Mouse (Mus musculus) testis, postnatal 10 days (tissue): ENCODE results near the gene Etnk1.
"Not testable (repeated sequence)": the region's sequence is repeated elsewhere in the genome, so short reads cannot be mapped to it uniquely, and the experiment has no call there.

Experiments used
- DNase-seq: peaks from one replicate; pipeline ENCODE4 v3.0.0; 2021; ENCODE audit warnings: low spot score

The Etnk1 gene

DNA sequence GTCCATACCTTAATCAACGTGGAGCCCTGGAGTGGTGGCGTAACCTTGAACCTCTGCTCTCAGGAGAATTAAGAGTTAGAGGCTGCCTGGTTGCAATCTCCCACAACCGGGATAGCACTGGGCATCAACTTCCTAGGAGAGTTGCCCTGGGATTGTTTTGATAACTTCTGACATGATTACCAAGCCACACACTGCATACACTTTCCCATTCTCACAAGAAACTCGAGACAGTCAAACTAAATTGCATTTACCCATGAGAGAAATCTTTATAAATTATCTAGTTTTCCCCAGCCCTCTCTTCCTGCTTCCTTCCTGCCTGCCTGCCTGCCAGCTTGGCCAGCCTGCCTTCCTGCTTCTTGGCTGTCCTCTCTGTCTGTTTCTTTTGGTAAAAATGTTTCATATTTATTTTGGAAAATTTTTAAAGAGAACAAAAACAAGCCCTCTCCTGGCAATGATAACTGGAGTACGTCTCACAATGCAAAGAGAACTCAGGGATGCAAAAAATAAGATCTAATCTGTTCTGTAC lies 17.2 kb upstream of the Etnk1 start:
- DNase-seq, result no peak

DNA sequence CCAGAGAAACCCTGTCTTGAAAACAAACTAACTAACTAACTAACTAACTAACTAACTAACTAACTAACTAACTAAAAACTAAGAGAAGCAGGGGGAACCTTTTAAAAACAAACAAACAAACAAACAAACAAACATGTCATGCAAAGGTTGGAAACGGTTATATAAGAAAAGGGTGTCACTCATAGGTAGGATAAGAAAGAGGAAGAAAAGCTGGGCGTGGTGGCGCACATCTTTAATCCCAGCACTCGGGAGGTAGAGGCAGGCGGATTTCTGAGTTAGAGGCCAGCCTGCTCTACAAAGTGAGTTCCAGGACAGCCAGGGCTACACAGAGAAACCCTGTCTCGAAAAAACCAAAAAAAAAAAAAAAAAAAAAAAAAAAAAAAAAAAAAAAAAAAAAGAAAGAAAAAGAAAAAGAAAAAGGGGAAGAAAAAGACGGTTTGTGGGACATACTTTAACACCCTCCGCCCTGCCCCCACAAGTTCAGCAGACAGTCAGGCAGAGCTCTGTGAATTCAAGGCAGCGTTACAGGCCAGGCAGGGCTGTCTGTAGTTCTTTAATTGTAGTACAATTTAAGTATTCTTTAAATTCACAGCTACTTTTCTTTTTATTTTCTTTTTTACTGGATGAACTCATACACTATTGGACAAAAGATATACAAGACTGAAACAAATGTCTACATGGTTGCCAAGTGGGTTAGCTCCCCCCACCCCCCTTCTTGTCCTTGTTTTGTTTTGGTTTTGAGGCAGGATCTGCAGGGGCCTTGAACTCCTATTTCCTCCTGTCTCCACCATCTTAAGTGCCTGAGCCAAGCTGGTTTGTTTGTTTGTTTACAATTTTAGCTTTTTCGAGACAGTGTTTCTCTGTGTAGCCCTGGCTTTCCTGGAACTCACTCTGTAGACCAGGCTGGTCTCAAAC lies 15.7 kb upstream of the Etnk1 start:
- not testable (repeated sequence) for DNase-seq

DNA sequence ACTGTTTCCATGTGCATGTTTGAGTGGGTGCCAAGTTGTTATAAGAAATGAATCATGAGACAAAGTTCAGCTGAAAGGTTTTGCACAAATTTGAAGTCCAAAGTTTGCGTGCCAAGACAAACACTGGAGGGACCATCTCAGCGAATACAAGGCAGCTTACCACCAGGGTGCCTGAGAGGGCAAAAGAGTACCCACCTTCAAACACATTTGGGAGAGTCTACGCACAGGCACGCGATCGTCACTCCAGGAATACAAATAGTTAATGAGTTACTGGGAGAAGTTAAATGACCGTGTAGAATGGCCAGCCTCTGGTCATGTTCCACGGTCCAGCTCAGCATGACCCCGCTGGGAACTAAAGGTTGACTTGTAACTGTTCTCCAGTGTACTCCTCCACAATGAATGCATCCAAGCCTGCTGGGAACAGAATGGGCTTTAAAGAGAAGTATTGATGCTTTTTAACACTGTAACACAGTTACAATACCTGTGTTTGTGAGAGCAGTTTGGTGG lies 14.6 kb upstream of the Etnk1 start:
- no peak for DNase-seq

DNA sequence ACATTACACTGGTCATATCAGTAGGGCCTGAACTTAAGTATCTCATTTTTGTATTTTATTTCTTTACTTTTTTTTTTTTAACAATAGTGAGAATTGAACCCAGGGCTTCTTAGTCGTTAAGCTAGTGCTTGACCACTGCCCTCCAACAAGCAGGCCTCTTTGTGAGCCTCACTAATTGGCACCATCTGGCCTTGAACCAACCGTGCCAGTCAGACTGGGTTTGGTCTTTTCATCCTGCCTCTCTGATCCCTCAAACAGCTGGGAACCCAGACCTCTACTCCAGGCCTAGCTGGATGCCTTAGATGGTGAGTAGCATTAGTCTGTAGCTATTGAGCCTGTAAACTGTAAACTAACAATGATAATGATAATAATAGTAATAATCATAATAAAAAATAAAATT lies 13.9 kb upstream of the Etnk1 start:
- DNase-seq, result no peak

DNA sequence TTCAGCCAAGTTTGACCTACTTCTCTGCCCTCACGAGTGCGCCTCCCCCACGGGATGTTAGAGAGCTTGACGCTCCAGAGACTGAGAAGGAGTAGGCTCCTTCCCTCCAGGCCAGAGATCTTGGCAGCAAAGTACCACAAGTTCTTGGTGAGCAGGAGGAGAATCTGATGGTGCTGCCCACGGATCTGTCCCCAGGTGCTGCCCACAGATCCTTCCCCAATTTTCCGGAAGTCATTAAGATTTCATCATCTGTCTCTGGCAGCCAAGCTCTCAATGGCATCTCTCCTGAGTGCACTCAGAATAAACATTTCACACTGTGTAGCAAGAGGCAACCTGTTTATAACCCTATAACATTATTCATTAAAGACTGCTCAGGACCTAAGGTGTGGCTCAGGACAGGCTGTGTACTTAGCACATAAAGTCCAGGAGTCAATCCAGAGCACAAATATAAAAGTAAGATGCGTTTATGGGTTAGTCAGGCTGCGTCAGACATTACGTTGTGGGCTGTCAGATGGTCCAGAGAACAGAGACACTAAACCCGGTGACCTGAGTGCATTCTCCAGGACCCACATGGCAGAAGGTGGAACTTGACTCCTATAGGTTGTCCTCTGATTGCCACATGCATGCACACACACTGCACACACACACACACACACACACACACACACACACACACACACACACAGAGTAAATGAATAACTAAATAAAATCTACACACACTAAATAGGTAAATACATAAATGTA lies 13.1 kb upstream of the Etnk1 start:
- no peak for DNase-seq

DNA sequence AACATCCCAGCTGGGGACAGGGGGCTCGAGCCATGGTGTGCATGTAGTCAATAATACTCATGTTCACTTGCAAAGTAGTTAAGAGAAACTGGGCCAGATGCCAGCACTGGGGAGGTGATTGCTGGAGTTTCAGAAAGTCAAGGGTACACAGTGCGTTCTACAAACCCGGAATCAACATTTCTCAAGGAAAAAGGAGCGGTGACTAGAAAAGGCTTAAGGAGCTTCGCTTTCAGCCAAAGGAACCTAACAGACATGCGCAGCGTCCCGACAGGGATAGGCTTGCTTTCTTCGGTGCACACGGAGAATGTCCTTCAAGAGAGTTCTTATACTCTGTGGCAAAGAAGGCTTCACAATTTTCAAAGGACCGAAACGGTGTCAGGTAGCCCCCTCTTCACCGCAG lies 12.1 kb upstream of the Etnk1 start:
- peak; percentile 83 for DNase-seq

DNA sequence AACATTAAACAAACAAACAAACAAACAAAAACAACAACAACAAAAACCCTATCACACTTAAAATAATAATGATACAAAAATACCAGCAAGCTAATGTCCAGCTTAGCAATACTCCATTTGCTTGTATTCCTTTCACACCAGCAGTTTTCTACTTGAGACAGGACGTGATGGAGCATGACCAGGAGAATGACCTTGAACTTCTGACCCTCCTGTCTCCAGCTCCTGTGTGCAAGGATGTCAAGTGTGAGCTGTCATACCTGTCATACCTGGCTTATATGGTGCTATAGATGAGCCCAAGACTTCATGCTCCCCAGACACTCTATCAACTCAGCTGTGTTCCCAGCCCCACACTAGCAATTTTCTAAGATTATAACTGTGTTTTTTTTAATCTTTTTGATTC lies 11.0 kb upstream of the Etnk1 start:
- no peak for DNase-seq

DNA sequence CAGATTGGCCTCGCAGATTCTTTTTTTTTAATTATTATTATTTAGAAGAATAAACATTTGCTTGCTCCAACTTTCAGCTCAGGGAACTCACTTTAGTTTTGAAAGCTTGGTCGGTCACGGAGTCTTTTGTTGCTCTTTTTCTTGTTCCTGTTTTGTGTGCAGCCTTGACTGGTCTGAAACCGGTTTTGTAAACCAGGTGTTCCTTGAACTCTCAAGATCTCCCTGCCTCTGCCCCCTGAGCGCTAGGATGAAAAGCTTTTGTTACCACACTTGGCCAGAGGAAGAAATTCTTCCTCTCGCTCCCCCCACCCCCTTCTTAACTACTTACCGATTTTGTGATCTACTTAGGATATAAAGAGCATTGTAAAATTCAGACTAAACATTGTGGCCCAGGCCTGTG lies 10.3 kb upstream of the Etnk1 start:
- no peak for DNase-seq

DNA sequence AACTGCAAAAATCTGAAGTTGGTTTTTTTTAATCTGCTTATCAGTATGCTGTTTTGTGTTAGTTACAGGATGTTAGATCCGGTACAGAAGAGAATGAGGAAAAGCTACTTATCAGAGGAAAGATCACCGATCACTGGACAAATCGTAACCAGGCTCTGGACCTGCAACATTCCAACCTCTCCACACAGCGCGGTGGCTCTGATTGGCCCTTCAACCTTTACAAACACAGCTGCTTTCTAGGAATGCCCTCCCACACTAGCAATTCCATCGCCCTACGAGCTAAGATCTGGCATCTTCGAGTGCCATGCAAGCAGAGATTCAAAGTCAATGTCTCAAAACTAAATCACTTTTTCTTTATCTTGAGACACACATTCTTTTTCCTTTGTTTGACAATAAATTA lies 9.6 kb upstream of the Etnk1 start:
- no peak for DNase-seq

DNA sequence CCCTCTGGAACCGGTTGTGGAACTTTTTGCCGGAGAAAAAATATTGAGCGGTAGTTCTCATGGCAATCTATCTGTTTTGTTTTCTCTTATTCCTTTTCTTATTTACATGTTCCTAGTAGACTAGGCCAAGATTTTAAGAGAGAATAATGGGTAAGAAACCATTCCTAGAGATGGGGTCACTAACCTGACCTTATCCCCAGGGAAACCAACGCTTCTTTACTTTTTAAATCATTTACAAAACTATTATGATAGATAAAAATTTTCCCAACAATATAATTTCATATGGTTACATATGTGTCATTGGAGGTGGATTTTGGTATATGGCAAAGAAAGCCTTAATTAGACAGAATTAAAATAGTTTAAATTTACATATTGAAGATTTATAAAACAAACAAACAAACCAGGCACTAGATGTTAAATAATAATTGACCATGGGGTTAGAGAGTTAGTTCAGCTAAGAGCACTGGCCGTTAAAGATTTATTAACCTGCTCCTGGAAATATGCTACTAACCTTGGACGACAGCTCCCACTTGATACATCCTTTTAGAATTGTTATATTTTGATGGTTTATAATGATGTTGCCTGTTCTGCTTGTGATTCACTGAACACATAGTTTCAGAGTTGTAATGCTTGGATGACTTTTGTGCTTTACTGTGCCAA lies 6.3 kb upstream of the Etnk1 start:
- DNase-seq, result no peak

DNA sequence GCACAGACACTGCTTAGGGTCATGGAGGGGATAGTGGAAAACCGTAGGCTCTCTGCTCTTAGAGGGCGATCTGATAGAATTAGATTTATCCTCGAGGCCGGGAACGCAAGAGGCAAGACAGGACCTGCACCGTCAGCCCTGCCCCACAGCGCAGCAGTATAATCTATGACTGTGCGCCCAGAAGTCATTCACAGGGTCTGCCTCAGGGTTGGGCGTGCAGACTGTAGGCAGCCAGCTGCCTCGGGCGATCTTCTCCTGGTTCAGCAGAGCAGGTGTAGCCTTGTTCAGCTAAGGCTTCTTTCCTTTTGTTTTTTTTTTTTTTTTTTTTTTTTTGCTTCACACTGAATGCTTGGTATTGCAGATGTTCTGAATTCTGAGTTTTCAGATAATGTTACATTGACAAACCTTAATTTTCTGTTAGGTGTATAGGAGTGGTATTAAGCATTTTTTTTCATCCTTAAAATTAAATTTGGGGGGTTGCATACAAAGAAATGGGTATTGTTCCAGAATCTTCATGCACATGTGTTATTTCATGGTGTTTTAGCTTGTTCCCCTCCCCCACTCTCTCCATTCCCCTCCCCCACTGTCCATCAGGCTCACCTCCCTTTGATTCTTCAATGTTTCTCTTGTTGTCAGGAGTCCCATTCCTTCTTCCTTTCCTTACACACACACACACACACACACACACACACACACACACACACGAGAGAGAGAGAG lies 4.7 kb upstream of the Etnk1 start:
- DNase-seq, result no peak

DNA sequence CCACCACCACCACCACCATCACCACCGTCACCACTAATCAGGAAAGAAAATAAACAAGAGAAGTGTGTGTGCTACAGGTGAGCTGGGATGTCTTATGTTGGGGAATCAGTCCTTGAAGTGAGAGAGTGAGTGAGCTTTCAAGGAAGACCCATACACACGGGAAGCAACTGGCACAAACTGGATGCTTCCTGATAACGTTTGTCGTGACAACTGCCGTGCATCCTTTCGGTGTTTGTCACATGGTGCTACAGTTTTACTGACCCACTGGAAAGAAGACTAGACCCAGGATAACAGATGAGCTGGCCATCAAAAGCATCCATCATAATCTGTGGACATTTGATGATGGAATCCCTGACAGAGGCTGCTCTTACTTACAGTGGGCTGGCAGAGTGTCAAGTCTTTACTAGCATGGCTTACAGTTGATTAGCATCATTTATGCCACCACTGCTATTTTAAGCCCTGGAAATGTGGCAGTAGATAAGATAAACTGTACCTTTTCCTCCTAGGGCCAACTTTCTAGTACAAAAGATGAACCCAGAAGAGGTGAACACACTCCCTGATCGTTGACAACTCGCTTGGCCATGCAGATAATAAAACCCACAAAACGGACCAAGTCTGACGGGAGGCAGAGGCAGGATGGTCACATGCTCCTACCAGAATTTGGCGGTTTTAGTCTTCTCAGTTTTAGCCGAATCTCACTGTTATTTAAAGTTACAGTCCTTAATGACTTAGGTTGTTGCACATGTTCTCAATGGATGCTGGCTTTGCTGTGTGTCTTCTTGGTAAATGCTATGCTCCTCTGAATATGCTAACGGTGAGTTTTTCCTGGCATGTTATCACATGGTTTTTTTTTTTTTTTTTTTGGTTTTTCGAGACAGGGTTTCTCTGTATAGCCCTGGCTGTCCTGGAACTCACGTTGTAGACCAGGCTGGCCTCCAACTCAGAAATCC lies 2.8 kb upstream of the Etnk1 start:
- DNase-seq, result no peak

DNA sequence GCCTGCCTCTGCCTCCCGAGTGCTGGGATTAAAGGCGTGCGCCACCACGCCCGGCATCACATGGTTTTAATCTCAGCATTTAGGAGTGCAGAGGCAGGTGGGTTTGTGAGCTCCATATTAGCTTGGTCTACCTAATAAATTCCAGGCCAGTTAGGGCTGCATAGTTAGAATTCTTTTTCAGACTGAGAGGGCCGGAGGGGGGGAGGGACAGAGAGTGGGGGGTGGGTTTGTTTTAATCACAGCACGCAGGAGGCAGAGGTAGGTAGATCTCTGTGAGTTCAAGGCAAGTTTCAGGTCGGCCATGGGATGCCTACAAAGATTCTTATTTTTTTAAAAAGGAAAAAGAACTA lies 2.1 kb upstream of the Etnk1 start:
- no peak for DNase-seq

DNA sequence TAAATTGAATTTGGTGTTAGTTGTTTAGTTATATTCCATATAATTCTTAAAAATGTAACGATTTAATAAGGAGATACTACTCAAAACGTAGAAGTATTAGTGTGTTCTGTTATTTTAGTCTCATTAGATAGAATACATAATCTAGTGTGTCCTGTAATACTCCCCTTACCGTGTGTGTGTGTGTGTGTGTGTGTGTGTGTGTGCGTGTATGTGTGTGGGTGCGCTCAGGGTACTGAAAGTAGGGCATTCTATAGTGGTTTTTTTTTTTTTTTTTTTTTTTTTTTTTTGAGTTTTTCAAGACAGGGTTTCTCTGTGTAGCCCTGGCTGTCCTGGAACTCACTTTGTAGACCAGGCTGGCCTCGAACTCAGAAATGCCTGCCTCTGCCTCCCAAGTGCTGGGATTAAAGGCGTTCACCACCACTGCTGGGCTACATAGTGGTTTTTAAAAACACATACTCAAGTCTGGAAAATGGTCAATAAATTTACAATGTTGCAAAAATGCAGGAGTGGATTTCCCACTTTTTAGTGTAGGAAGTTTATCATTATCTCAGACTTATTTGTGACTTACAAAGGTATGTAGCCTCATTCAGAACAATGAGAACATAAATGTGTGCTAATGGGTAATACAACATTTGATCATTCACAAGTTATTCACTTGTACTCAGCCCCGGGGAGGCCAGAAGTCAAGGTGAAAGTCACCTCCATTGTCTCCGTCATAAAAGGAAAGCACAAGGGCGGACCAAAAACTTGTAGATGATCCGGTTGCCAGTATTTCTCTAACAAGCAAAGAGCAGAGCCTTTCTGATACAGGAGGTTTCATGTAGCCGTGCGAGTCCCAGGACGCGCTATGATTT lies 1.4 kb upstream of the Etnk1 start:
- no peak for DNase-seq

DNA sequence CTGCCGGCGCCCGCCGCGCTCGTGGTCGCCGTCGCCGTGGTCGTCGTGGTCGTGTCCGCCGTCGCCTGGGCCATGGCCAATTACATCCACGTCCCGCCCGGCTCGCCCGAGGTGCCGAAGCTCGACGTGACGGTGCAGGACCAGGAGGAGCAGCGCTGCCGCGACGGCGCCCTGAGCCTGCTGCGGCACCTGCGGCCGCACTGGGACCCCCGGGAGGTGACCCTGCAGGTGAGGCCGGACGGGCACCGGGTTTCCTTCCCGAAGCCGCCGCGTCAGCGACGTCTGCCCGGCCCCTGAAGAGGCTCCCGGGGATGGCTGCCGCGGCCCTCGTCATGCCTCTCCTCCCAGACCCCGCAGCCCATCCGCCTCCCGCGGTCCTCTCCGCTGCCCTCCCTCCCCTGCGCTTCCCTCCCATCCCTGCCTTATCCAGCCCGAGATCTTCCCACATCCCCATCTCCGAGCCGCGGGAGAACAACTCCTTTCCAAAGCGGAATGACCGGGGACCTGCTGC lies 443 bp downstream of the Etnk1 start:
- peak; percentile 71 for DNase-seq

DNA sequence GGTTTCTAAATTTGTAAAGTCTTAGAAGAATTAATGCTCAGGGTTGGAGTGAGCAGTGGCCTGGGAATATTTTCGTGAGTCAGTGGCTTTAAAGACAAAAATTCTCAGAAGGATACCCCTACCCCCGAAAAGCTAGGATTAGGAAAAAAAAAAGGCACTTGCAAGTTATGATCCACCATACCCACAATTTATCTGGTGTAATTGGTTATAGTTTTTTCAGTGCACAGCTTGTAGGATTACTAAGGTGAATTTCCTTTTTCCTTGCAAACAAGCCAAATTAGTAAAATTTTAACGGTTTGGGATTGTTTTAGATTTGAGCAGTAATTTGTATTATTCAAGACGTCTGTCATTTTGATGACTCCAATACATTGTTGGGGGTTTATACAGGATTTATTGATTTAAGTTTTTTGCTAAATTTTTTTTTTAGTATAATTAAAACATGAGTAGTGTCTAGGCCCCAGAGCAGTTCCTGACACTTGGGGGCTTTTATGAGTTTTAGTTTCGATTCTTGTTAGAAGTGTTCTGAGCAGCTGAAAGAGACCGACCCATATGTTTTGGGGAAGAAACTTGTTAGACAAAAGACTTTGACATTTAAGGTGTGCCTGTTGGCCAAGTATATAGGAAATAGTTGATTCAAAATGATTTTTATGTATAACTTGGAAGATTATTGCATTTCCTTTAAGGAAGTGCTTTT lies 1.1 kb downstream of the Etnk1 start:
- DNase-seq, result no peak

DNA sequence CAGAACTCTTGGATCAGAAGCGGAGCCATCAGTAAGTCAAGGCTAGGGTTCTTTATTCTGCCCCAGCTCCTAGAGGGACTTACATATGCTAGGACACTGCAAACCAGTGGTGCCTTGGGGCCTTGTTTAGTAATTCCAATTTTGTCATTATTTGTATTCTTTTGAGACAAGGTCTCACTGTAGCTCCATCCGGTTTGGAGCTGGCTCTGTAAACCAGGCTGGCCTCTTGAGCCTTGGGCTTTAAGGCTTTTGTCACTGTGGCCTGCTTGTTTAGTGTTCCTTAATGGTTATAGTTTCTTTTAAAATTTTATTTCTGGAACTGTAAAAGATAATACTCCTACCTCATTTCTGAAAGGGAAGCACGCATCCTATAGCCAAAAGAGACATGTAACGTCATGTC lies 2.4 kb downstream of the Etnk1 start:
- DNase-seq, result no peak

DNA sequence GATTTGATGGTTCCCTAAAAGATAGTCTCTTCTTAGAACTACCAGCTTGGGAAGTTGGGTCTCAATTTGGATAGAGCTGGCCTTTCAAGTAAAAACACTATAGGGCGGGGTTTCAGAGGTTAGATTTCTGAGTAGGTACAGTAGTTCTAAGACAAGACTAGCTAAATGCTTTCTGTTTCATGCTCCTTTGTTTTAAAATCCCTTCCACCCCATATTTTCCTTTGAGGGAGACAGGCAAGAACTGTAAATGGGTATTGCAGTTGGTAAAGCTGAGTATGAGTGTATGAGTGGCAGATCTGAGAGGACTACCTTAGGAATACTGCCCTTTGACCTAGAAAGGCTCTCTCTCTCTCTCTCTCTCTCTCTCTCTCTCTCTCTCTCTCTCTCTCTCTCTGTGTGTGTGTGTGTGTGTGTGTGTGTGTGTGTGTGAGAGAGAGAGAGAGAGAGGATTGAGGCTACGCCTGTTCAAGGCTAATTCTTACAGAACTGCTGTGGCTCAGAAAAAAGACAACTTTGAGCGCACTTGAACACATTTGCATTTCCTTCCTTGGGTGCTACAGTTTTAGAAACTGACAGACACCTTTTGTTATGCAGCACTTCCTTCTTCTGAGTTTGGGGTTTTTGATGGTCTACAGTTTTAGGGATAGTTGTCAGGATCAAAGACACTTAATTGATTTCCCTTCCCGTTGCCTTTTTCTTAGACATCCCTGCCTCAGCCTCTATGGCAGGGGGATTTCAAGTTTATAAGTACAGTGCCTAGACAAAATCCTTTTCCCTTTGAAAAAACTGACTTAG lies 3.3 kb downstream of the Etnk1 start:
- no peak for DNase-seq
